Mouse (Mus musculus) G1E (cell line): Measurements from ENCODE around the gene Vrk1.

Experiments
- CTCF ChIP-seq: IDR thresholded peaks from 2 replicates; pipeline ENCODE4 v1.5.1; 2012; ENCODE audit warnings: low read depth, low read length, inconsistent platforms, mixed read lengths
- GATA1 ChIP-seq: IDR thresholded peaks from 2 replicates; pipeline ENCODE4 v1.6.1; 2012; ENCODE audit warnings: borderline replicate concordance, low read length, inconsistent platforms, mixed read lengths
- GATA2 ChIP-seq: IDR thresholded peaks from 2 replicates; pipeline ENCODE4 v1.6.1; 2012; ENCODE audit warnings: low read depth, low read length, inconsistent platforms, borderline replicate concordance
- POLR2AphosphoS5 ChIP-seq: IDR thresholded peaks from 2 replicates; pipeline ENCODE4 v1.6.1; 2012; ENCODE audit warnings: low read depth, low read length, inconsistent platforms; ENCODE audit not compliant: insufficient replicate concordance
- TAL1 ChIP-seq: conservative IDR thresholded peaks from 2 replicates; pipeline ENCODE4 v1.6.1; 2012; ENCODE audit warnings: low read depth, low read length, inconsistent platforms, mixed read lengths

DNA sequence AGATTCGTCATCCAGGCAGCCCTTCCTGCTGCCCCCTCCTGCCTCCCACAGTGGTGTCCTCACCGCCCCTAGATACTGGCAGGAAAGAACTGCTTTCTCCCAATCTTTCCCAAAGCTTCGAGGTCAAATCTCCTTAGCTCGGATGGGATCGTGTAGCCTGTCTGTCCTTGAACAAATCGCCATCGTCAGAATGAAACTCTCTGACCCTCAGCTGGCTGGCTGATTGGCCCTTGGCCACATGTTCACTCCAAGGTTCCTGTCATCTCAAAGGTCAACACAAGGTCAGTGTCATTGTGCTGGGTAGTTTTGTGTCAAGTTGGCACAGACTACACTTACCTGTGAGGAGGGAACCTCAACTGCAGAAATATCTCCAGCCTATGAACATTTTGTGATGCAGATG is 16.7 kb upstream of the Vrk1 start:
- no peak for TF ChIP-seq CTCF
- TF ChIP-seq POLR2AphosphoS5, result no peak
- TF ChIP-seq GATA1, result no peak
- no peak for TF ChIP-seq TAL1
- TF ChIP-seq GATA2, result no peak
